Mouse (Mus musculus) cerebellum, postnatal 14 days (tissue): Measurements from ENCODE around the gene Metap1d.

Experiments
- DNase-seq, 2 experiments: peaks; one replicate each; pipeline ENCODE4 v3.0.0; 2021; ENCODE audit warnings: mixed read lengths in 2 of 2

The Metap1d gene

GRCm38 (mm10) chr2:71453161-71453916 is at the start of gene Metap1d:
Metap1d (plus strand) TSS chr2:71453276.
- peak; percentile 98 for DNase-seq

- DNase-seq: no peak
These were observed 47.5 kb upstream of the Metap1d start for GRCm38 (mm10) chr2:71405613-71406012.

GRCm38 (mm10) chr2:71418760-71419280 is 34.3 kb upstream of the Metap1d start:
- no peak for DNase-seq

GRCm38 (mm10) chr2:71419408-71419807 is 33.7 kb upstream of the Metap1d start:
- no peak for DNase-seq

- DNase-seq: no peak
These were observed 32.1 kb upstream of the Metap1d start for GRCm38 (mm10) chr2:71420895-71421425.

- no peak for DNase-seq
These were observed 28.5 kb upstream of the Metap1d start for GRCm38 (mm10) chr2:71424545-71424944.

GRCm38 (mm10) chr2:71435440-71435839 is 17.6 kb upstream of the Metap1d start:
- DNase-seq: no peak

- DNase-seq: no peak
These were observed 9.7 kb upstream of the Metap1d start for GRCm38 (mm10) chr2:71443376-71443775.

GRCm38 (mm10) chr2:71445536-71446196 is 7.4 kb upstream of the Metap1d start:
- DNase-seq: no peak

GRCm38 (mm10) chr2:71449604-71450003 is 3.5 kb upstream of the Metap1d start:
- DNase-seq: no peak

GRCm38 (mm10) chr2:71451761-71452160 is 1.3 kb upstream of the Metap1d start:
- DNase-seq: no peak

GRCm38 (mm10) chr2:71453917-71454260 is 813 bp downstream of the Metap1d start:
- DNase-seq: no peak

GRCm38 (mm10) chr2:71458624-71459023 is 5.5 kb downstream of the Metap1d start:
- DNase-seq: no peak

GRCm38 (mm10) chr2:71459659-71460058 is 6.6 kb downstream of the Metap1d start:
- DNase-seq: no peak

- DNase-seq: no peak
These were observed 8.1 kb downstream of the Metap1d start for GRCm38 (mm10) chr2:71461139-71461538.

GRCm38 (mm10) chr2:71461589-71461988 is 8.5 kb downstream of the Metap1d start:
- no peak for DNase-seq

- DNase-seq: no peak
These were observed 9.0 kb downstream of the Metap1d start for GRCm38 (mm10) chr2:71462066-71462465.

- no peak for DNase-seq
These were observed 9.5 kb downstream of the Metap1d start for GRCm38 (mm10) chr2:71462553-71462952.

GRCm38 (mm10) chr2:71466103-71466502 is 13.0 kb downstream of the Metap1d start:
- peak; percentile 24 to 39 for DNase-seq

- peak; percentile 67 to 73 for DNase-seq
These were observed 13.9 kb downstream of the Metap1d start for GRCm38 (mm10) chr2:71466861-71467450.

GRCm38 (mm10) chr2:71471094-71471493 is 18.0 kb downstream of the Metap1d start:
- DNase-seq: no peak

GRCm38 (mm10) chr2:71473830-71474229 is 20.8 kb downstream of the Metap1d start:
- DNase-seq: no peak

GRCm38 (mm10) chr2:71474345-71474744 is 21.3 kb downstream of the Metap1d start:
- DNase-seq: peak; percentile 34 to 40
